Mouse (Mus musculus) hindbrain, embryonic 13.5 days (tissue): ENCODE data around the gene Gm19684. TPM values are rescaled to one million over a fixed set of nuclear protein-coding genes. Genes with fewer than 3 reads are reported as not detected.
"Not testable (repeated sequence)": the region's sequence is repeated elsewhere in the genome, so short reads cannot be mapped to it uniquely, and the experiment has no call there.

Experiments used
- ATAC-seq: fragments of 200-750 bp; cut with Nextera tagmentation; 2 replicates; pipeline ENCODE4 v1.8.0; 2017; ENCODE audit warnings: moderate TSS enrichment; ENCODE audit not compliant: low FRiP score
- H3K27ac ChIP-seq: fragments of 300-500 bp; sonication (generic); 2 replicates; pipeline ENCODE4 v1.5.1; 2015; ENCODE audit warnings: inconsistent platforms, mild to moderate bottlenecking, moderate library complexity
- H3K27me3 ChIP-seq: fragments of 300-500 bp; sonication (generic); 2 replicates; pipeline ENCODE4 v1.6.1; 2015; ENCODE audit warnings: mild to moderate bottlenecking, inconsistent platforms
- H3K36me3 ChIP-seq: fragments of 300-500 bp; sonication (generic); 2 replicates; pipeline ENCODE4 v1.6.1; 2015; ENCODE audit warnings: mild to moderate bottlenecking, inconsistent platforms
- H3K4me1 ChIP-seq: fragments of 300-500 bp; sonication (generic); replicated peaks from 2 replicates; pipeline ENCODE4 v1.6.1; 2015; ENCODE audit warnings: inconsistent platforms
- H3K4me2 ChIP-seq: fragments of 300-500 bp; sonication (generic); 2 replicates; pipeline ENCODE4 v1.6.1; 2015; ENCODE audit warnings: inconsistent platforms, mild to moderate bottlenecking, moderate library complexity
- H3K4me3 ChIP-seq: fragments of 300-500 bp; sonication (generic); 2 replicates; pipeline ENCODE4 v1.5.1; 2015; ENCODE audit warnings: mild to moderate bottlenecking, inconsistent platforms
- H3K9ac ChIP-seq: fragments of 300-500 bp; sonication (generic); 2 replicates; pipeline ENCODE4 v1.6.1; 2015; ENCODE audit warnings: mild to moderate bottlenecking, inconsistent platforms
- H3K9me3 ChIP-seq: fragments of 300-500 bp; sonication (generic); 2 replicates; pipeline ENCODE4 v1.6.1; 2016; ENCODE audit warnings: inconsistent platforms
- WGBS: fragments of 180-500 bp; shearing (Covaris S2); methylation state at CpG from one replicate; pipeline ENCODE4 v1.1.7; 2015; 5-methylcytosine and 5-hydroxymethylcytosine counted together
- polyA plus RNA-seq: library from polyadenylated mRNA; unstranded; fragments of >200 nt; fragmentation: Nextera tagmentation; extraction: Ambion mirVana; gene quantifications from 2 replicates; pipeline ENCODE4 v1.2.1, GENCODE M21; 2015

The Gm19684 gene
- polyA plus RNA-seq: not detected in 2 replicates

DNA sequence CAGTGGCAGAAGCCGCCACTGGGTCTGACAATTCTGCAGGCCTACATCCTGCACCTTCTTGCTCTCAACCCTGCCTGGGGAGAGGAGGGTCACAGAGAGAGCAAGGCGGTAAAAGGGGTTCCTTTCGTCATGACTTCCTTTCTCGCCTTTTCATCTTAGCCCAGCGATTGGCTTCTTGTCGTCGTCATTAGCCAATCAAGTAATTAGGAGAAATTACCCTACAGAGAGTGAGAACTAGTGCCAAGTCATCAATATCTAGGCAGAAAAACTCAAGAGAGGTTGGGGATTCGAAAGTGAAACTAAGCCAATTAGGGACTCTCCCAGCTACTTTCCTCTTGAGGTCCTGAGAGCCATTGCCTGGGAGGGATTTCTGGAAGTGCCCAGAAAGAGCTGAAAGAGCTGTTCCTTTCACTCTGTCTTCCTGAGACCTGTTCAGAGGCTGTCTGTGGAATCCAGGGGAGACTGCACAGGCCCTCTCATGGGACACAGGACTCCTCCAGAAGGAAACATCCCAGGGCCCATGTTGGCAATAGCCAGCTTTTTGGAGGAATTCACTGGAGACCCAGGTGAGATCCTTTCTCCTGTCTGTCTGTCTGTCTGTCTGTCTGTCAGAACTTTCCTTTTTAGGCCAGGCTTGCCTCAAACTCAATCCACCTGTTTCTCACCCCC is at the start of gene Gm19684:
Gene Gm19684, plus strand, starts transcription at position 327 of the 669 bp plus-strand sequence.
- peaks cover 41% of the 10 kb centered on the region for H3K27me3 ChIP-seq
- not testable (repeated sequence) for H3K4me3 ChIP-seq, H3K9ac ChIP-seq, H3K36me3 ChIP-seq, H3K9me3 ChIP-seq, H3K27ac ChIP-seq, H3K4me1 ChIP-seq, ATAC-seq
- WGBS: 13% methylated on average over 8 of the region's 8 CpGs
- peak within 1 kb of the TSS; percentile 25 for H3K4me2 ChIP-seq

DNA sequence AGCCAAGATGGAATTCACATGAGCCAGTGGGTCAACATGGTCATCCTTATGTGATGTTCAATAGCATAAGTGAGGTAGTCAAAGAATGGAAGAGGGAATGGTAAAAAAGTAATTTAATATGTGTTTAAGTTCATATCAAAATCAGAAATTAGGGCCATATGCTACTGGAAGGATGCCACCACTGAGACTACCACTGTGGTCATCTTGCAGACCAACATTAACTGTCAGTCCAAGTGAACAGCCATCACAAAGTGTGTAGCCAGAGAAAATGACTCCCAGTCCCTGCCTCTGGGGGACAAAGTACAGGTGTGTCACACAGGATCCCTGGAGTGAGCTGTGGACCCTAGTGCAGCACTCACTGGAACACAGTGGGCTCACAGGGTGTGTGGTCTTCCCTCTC is 39.6 kb upstream of the Gm19684 start:
- peaks cover 12% of the 10 kb centered on the region for H3K4me1 ChIP-seq
- H3K36me3 ChIP-seq, H3K27ac ChIP-seq, H3K9me3 ChIP-seq, H3K4me2 ChIP-seq, H3K9ac ChIP-seq, H3K4me3 ChIP-seq, ATAC-seq: not testable (repeated sequence)
- H3K27me3 ChIP-seq: peaks cover 32% of the 10 kb centered on the region

DNA sequence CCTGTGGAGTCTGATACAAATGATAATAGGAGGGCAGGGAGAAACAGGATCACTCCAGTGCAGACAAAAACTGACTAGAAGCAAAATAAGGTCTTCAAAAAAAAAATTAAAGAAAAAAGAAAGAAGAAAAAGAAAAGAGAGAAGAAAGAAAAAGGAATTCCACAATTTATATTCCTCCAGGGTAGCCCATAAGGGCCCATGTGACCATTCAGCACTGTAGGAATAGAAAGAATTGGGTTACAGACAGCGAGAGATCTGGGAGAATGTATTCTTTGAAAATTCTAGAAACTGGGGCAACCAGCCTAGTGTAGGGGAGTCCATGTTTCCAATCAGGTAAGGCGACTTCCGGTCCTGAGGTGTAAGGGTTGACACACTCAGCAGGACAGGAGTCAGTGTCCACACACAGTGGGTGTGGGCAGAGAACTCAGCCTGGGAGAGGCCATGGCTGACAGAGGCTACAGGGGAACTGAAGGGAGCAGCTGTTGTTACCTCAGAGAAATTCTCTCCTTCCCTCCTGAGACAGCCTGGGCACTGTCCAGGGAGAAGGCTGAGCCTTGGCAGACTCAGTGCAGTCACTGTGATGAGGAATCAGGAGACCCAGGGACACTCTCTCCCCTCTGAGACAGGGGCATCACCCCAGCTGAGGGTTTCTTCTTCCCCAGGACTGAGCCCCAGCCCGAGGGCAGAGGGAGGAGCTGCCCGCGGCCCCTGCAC is 38.8 kb upstream of the Gm19684 start:
- Histone ChIP-seq H3K4me2 (peak overlapping the region; percentile 94), H3K4me1 (peaks cover 12% of the 10 kb centered on the region), H3K9ac (peak overlapping the region; percentile 74; the same call in 1 of the 2 replicates), H3K27me3 (peaks cover 32% of the 10 kb centered on the region), H3K4me3 (peak overlapping the region; percentile 54)
- not testable (repeated sequence) for H3K9me3 ChIP-seq, H3K27ac ChIP-seq, ATAC-seq, H3K36me3 ChIP-seq
- 27% methylated on average over 6 of the region's 6 CpGs for WGBS

DNA sequence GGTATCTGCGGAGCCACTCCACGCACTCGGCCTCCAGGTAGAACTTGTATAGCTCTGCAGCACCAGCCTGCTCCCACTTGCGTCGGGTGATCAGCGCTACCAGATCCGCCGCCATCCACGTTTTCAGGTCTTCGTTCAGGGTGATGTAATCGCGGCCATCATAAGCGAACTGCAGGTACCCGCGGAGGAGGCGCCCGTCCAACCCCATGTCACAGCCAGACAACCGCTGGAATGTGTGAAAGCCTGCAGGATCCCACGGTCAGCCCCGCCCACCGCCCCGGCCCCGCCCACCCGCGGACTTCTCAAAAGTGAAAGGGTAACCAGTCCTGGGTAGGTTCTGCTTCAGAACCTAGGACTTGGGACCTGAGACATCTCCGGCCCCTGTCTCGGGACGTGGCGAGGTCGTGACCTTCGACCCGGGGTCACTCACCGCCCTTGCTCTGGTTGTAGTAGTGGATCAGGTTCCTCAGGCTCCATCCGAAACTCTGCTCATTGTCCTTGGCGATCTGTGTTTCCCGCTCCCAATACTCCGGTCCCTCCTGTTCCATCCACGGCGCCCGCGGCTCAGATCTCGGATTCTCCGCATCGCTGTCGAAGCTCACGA is 38.1 kb upstream of the Gm19684 start:
- Histone ChIP-seq H3K9ac (peak overlapping the region; percentile 74), H3K27me3 (peaks cover 32% of the 10 kb centered on the region), H3K27ac (no peak overlapping the region), H3K36me3 (no peaks in the 10 kb centered on the region), H3K4me3 (peak overlapping the region; percentile 54), H3K9me3 (no peaks in the 10 kb centered on the region), H3K4me1 (peaks cover 12% of the 10 kb centered on the region), H3K4me2 (peak overlapping the region; percentile 94)
- WGBS: under 1% methylated on average over 46 of the region's 46 CpGs
- peak; percentile 77 for ATAC-seq

DNA sequence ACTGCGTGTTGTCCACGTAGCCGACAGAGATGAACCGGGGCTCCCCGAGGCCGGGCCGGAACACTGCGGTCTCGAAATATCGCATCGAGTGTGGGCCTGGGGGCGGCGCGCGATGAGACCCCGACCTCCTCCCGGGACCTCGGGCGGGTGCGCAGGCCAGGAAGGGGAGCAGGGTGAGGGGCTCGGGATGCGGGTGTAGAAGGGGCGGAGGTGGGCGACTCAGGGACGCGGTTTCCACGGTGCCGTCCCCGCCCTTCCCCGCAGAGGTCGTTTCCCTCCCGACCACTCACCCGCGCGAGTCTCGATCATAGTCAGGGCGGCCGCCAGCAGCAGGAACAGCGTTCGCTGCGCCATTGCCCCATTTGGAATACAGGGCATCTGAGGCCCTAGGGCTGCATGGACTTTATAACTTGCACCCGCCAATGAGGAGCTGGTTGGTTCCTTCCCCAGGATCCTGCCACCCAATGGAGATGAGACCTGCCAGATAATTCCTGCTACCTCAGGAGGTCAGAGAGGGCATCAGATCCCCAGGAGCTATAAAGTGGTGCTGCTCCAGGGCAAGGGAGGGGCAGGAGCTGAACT is 37.5 kb upstream of the Gm19684 start:
- H3K27me3 ChIP-seq: peaks cover 32% of the 10 kb centered on the region
- under 1% methylated on average over 41 of the region's 42 CpGs for WGBS
- no peaks in the 10 kb centered on the region for H3K9me3 ChIP-seq
- peak overlapping the region; percentile 54 for H3K4me3 ChIP-seq
- peak overlapping the region; percentile 94 for H3K4me2 ChIP-seq
- H3K36me3 ChIP-seq: no peaks in the 10 kb centered on the region
- ATAC-seq: peak; percentile 72
- H3K27ac ChIP-seq: no peak overlapping the region
- peak overlapping the region; percentile 74 for H3K9ac ChIP-seq
- peaks cover 12% of the 10 kb centered on the region for H3K4me1 ChIP-seq

DNA sequence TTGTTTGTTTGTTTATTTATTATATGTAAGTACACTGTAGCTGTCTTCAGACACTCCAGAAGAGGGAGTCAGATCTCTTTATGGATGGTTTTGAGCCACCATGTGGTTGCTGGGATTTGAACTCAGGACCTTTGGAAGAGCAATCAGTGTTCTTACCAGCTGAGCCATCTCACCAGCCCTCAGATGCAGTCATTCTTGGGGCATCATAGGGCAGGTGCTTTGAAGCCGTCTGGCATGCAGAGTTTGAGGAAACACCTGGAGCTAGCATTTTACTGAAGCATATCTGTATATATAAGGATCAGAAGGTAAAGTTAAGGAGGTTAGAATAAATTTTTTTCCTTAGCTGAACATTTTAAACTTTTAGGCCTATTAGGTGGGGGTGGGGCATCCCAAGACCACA is 35.5 kb upstream of the Gm19684 start:
- H3K4me3 ChIP-seq: not testable (repeated sequence)

DNA sequence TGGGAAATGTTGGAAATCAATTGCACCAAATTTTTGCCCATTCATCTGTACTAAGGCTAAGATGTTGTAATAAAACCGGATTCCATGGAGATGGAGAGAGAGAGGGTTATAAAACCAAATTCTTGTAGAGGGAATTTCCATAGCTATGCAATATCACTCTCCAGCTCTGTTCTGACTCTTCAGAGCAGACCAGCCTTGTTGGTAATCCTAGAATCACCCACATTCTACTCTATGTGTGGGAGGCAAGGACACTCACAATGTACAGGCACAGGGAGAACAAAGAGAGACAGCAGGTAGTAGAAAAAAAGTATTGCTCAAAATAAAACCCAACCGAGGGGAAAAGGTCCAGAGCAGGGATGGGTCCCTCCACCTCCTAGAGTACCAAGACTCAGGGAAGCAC is 29.5 kb upstream of the Gm19684 start:
- H3K4me2 ChIP-seq, H3K27me3 ChIP-seq, H3K4me3 ChIP-seq, H3K27ac ChIP-seq, H3K4me1 ChIP-seq, H3K9ac ChIP-seq, H3K36me3 ChIP-seq, ATAC-seq, H3K9me3 ChIP-seq: not testable (repeated sequence)
- no CpG with 5 or more reads among the region's 2 CpGs for WGBS

More for the DNA sequence above, 35.5 kb upstream of the Gm19684 start:
- not testable (repeated sequence) for H3K9ac ChIP-seq, H3K9me3 ChIP-seq, H3K36me3 ChIP-seq, H3K27ac ChIP-seq, H3K4me2 ChIP-seq, ATAC-seq
- 80% methylated on average over 1 of the region's 1 CpGs for WGBS
- H3K4me1 ChIP-seq: peaks cover 12% of the 10 kb centered on the region
- peaks cover 32% of the 10 kb centered on the region for H3K27me3 ChIP-seq

DNA sequence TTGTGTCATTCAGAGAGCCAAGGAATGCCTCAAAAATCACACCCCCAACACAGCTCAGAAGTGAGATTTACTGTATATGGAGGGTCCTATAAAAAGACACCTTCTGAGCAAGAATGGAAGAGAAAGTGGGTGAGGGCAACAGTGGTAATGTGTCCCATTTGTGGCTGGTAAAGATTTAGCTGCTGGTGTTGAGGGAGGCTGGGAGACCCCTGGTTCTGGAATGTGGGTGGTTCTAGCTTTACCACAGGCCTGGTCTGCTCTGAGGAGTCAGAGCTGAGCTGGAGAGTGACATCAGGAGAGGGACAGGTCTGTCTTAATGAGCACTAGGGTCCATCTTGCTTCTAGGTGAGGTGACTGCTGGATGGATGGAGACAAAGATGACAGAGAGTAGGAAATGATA is 29.0 kb upstream of the Gm19684 start:
- H3K27ac ChIP-seq, H3K4me2 ChIP-seq, H3K27me3 ChIP-seq, H3K9ac ChIP-seq, H3K4me1 ChIP-seq, H3K9me3 ChIP-seq, ATAC-seq, H3K36me3 ChIP-seq, H3K4me3 ChIP-seq: not testable (repeated sequence)

DNA sequence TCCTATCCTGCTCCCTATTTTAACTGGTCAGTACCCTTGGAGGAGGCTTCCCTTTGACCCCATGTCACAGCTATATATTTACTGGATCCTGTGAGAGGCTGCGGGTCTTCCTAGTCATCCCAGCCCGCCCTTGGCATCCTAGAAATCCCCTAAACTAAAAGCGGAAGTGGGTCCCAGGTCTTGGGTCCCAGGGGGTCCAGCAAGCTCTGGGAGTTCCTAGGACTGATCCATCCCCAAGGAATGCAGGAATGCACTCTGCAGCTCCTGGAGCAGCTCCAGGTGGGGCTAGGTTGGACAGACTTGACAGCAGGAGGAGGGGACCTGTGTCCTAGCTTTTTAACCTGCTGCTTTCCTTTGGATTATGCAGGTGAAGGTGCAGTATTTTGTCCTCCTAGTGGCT is 27.5 kb upstream of the Gm19684 start:
- Histone ChIP-seq H3K27me3 (no peaks in the 10 kb centered on the region), H3K4me2 (no peak overlapping the region), H3K27ac (no peak overlapping the region), H3K9ac (no peak overlapping the region), H3K4me3 (no peak overlapping the region), H3K9me3 (no peaks in the 10 kb centered on the region), H3K36me3 (no peaks in the 10 kb centered on the region), H3K4me1 (no peaks in the 10 kb centered on the region)
- 24% methylated on average over 3 of the region's 3 CpGs for WGBS
- ATAC-seq: no peak

DNA sequence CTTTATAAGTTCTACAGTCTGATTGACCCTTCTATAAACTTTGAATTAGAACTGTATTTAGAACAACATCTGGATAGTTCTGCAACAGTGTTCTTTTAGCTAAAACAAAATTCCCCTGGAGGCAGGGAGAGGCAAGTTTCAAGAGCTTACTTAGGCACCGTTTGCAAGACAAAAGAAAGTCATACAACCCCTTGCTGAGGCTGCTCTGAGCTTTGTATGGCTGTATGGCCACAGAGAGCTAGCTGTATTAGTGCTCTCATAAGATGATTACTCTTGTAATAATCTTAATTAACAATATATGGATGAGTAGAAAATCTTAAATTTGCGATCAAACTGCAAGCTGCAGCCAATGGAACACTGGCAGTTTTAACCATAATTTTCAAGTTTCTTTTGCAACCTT is 21.9 kb upstream of the Gm19684 start:
- WGBS: 54% methylated on average over 2 of the region's 2 CpGs
- not testable (repeated sequence) for H3K27me3 ChIP-seq, H3K36me3 ChIP-seq, H3K4me2 ChIP-seq, ATAC-seq, H3K4me1 ChIP-seq, H3K27ac ChIP-seq, H3K9me3 ChIP-seq, H3K9ac ChIP-seq, H3K4me3 ChIP-seq

DNA sequence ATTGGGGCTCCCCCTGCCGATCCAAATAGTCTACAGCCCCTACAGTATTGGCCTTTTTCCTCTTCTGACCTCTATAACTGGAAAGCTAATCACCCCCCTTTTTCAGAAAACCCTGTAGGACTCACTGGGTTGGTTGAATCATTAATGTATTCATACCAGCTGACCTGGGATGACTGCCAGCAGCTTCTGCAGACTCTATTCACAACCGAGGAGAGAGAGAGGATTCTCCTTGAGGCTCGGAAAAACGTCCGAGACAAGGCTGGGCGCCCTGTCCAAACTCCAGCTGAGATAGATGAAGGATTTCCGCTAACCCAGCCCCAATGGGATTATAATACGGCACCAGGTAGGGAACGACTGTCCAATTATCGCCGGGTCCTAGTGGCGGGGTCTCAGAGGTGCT is 19.4 kb upstream of the Gm19684 start:
- H3K9me3 ChIP-seq, H3K27ac ChIP-seq, H3K36me3 ChIP-seq, H3K4me3 ChIP-seq, H3K27me3 ChIP-seq, ATAC-seq, H3K4me1 ChIP-seq, H3K9ac ChIP-seq, H3K4me2 ChIP-seq: not testable (repeated sequence)
- WGBS: 83% methylated on average over 12 of the region's 12 CpGs

DNA sequence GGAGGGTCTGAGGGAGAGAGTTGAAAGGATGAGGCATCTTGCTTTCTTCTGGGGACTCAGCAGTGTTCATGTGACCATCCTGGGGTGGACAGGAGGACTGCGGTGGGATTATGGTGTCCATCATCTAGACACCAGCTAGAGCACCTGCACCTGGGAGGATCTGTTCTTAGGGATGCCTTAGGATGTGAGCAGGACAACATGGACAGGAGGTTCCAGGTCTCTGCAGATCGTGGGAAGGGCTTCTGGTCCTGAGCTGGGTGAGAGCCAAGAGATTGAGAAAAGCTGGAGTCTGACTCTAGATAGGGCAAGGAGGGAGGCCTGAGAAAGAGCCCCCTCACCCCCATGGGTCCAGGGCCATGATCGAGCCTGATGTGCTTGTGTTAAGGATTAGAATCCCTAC is 11.3 kb upstream of the Gm19684 start:
- 71% methylated on average over 3 of the region's 3 CpGs for whole genome bisulfite sequencing
- ATAC-seq: 0 out of 2 replicates have a peak, but pooled peaks have one; percentile 9
- Histone ChIP-seq H3K4me2 (peak overlapping the region; percentile 78; the same call in 1 of the 2 replicates), H3K27me3 (peaks cover 35% of the 10 kb centered on the region)
- H3K9me3 ChIP-seq, H3K27ac ChIP-seq, H3K9ac ChIP-seq, H3K36me3 ChIP-seq, H3K4me3 ChIP-seq, H3K4me1 ChIP-seq: not testable (repeated sequence)
